Mouse (Mus musculus) MEL (cell line): ENCODE data around the gene Tesmin. TPM values are rescaled to one million over a fixed set of nuclear protein-coding genes. Genes with fewer than 3 reads are reported as not detected.

Experiments
- DNase-seq: peaks from one replicate; pipeline ENCODE4 v3.0.0; 2011; ENCODE audit warnings: low read depth, low spot score
- H3K27ac ChIP-seq: 2 replicates; pipeline ENCODE4 v1.5.1; 2012; ENCODE audit warnings: low read depth, mild to moderate bottlenecking, control low read depth, low read length, moderate library complexity; ENCODE audit not compliant: control insufficient read depth
- H3K27me3 ChIP-seq, 2 experiments: fragments of 150-350 bp in 1 of 2; sonication (generic) in 1 of 2; 2 replicates each; pipeline ENCODE4 v1.6.1; 2012; ENCODE audit warnings: low read length in 2 of 2, mild to moderate bottlenecking in 2 of 2, improper control_type of control experiment in 1 of 2, moderate library complexity in 1 of 2; ENCODE audit not compliant: insufficient read depth in 2 of 2, control insufficient read depth in 1 of 2
- H3K36me3 ChIP-seq, 2 experiments: 2 replicates each; pipeline ENCODE4 v1.6.1; 2012 to 2014; ENCODE audit warnings: low read length in 2 of 2, improper control_type of control experiment in 1 of 2, inconsistent platforms in 1 of 2, mild to moderate bottlenecking in 1 of 2; ENCODE audit not compliant: insufficient read depth in 2 of 2, control insufficient read depth in 1 of 2
- H3K4me1 ChIP-seq, 2 experiments: fragments of 150-350 bp in 1 of 2; sonication (generic) in 1 of 2; 2 replicates each; pipeline ENCODE4 v1.6.1; 2012; ENCODE audit warnings: low read length in 2 of 2, improper control_type of control experiment in 1 of 2, mild to moderate bottlenecking in 1 of 2; ENCODE audit not compliant: insufficient read depth in 2 of 2, control insufficient read depth in 1 of 2
- H3K4me3 ChIP-seq, 2 experiments: fragments of 150-350 bp in 1 of 2; sonication (generic) in 1 of 2; 2 replicates each; pipeline ENCODE4 v1.5.1; 2012; ENCODE audit warnings: low read depth in 2 of 2, low read length in 2 of 2, mild to moderate bottlenecking in 2 of 2, moderate library complexity in 2 of 2, control low read depth in 1 of 2, improper control_type of control experiment in 1 of 2; ENCODE audit not compliant: control insufficient read depth in 1 of 2, insufficient read depth in 1 of 2
- H3K79me2 ChIP-seq: 2 replicates; pipeline ENCODE4 v1.6.1; 2012; ENCODE audit warnings: mild to moderate bottlenecking, low read length, moderate library complexity; ENCODE audit not compliant: control insufficient read depth, poor library complexity, insufficient read depth
- H3K9ac ChIP-seq: 2 replicates; pipeline ENCODE4 v1.6.1; 2012; ENCODE audit warnings: low read depth, mild to moderate bottlenecking, control low read depth, low read length, moderate library complexity; ENCODE audit not compliant: control insufficient read depth, poor library complexity, severe bottlenecking
- H3K9me3 ChIP-seq: fragments of 150-350 bp; sonication (generic); replicated peaks from 2 replicates; pipeline ENCODE4 v1.6.1; 2012; ENCODE audit warnings: mild to moderate bottlenecking, low read length, improper control_type of control experiment, moderate library complexity; ENCODE audit not compliant: insufficient read depth
- GABPA ChIP-seq: IDR thresholded peaks from 2 replicates; pipeline ENCODE4 v1.6.1; 2012; ENCODE audit warnings: low read depth, mild to moderate bottlenecking, inconsistent platforms, low read length, improper control_type of control experiment, moderate library complexity
- GATA1 ChIP-seq: IDR thresholded peaks from 2 replicates; pipeline ENCODE4 v1.6.1; 2011; ENCODE audit warnings: low read depth, low read length, improper control_type of control experiment
- MAFK ChIP-seq: IDR thresholded peaks from 2 replicates; pipeline ENCODE4 v1.6.1; 2011; ENCODE audit warnings: low read depth, mild to moderate bottlenecking, low read length, improper control_type of control experiment, borderline replicate concordance
- MEF2A ChIP-seq: IDR thresholded peaks from 2 replicates; pipeline ENCODE4 v1.6.1; 2014; ENCODE audit warnings: low read depth, mild to moderate bottlenecking, inconsistent platforms, low read length, improper control_type of control experiment; ENCODE audit not compliant: poor library complexity, insufficient replicate concordance, severe bottlenecking; ENCODE audit errors: extremely low read depth
- MYB ChIP-seq: IDR thresholded peaks from 2 replicates; pipeline ENCODE4 v1.6.1; 2011; ENCODE audit warnings: mild to moderate bottlenecking, low read depth, low read length, improper control_type of control experiment
- MYC ChIP-seq: IDR thresholded peaks from 2 replicates; pipeline ENCODE4 v1.6.1; 2011; ENCODE audit warnings: low read depth, mild to moderate bottlenecking, low read length, improper control_type of control experiment, moderate library complexity
- NELFE ChIP-seq: IDR thresholded peaks from 2 replicates; pipeline ENCODE4 v1.6.1; 2011; ENCODE audit warnings: low read depth, low read length, improper control_type of control experiment
- NRF1 ChIP-seq: IDR thresholded peaks from 2 replicates; pipeline ENCODE4 v1.6.1; 2014; ENCODE audit warnings: low read depth, mild to moderate bottlenecking, inconsistent platforms, low read length, improper control_type of control experiment, moderate library complexity; ENCODE audit not compliant: poor library complexity, insufficient read depth, severe bottlenecking
- POLR2AphosphoS2 ChIP-seq: IDR thresholded peaks from 2 replicates; pipeline ENCODE4 v1.6.1; 2011; ENCODE audit warnings: low read length, improper control_type of control experiment
- POLR2AphosphoS5 ChIP-seq: IDR thresholded peaks from 2 replicates; pipeline ENCODE4 v1.6.1; 2012; ENCODE audit warnings: low read depth, borderline replicate concordance, mild to moderate bottlenecking, inconsistent platforms, low read length, moderate library complexity, mixed read lengths
- RCOR1 ChIP-seq: IDR thresholded peaks from 2 replicates; pipeline ENCODE4 v1.6.1; 2012; ENCODE audit warnings: low read depth, mild to moderate bottlenecking, inconsistent platforms, low read length, improper control_type of control experiment
- SIN3A ChIP-seq: IDR thresholded peaks from 2 replicates; pipeline ENCODE4 v1.6.1; 2012; ENCODE audit warnings: low read length, improper control_type of control experiment, inconsistent platforms
- USF1 ChIP-seq: IDR thresholded peaks from 2 replicates; pipeline ENCODE4 v1.6.1; 2014; ENCODE audit warnings: low read depth, mild to moderate bottlenecking, inconsistent platforms, low read length, improper control_type of control experiment, moderate library complexity
- USF2 ChIP-seq, 2 experiments: IDR thresholded peaks; 2 replicates each; pipeline ENCODE4 v1.6.1; 2011 to 2012; ENCODE audit warnings: improper control_type of control experiment in 2 of 2, low read length in 2 of 2, borderline replicate concordance in 1 of 2, inconsistent platforms in 1 of 2, low read depth in 1 of 2, mild to moderate bottlenecking in 1 of 2; ENCODE audit not compliant: insufficient read depth in 1 of 2
- ZKSCAN1 ChIP-seq: IDR thresholded peaks from 2 replicates; pipeline ENCODE4 v1.6.1; 2012; ENCODE audit warnings: low read depth, mild to moderate bottlenecking, inconsistent platforms, low read length, improper control_type of control experiment, moderate library complexity
- ZMIZ1 ChIP-seq: IDR thresholded peaks from 2 replicates; pipeline ENCODE4 v1.6.1; 2012; ENCODE audit warnings: low read depth, mild to moderate bottlenecking, inconsistent platforms, low read length, improper control_type of control experiment, moderate library complexity
- polyA plus RNA-seq, 2 experiments: library from polyadenylated mRNA; stranded (reverse) in 1 of 2; unstranded in 1 of 2; fragments of >175 nt in 1 of 2; fragments of >200 nt in 1 of 2; gene quantifications; 2 replicates each; pipeline versions ENCODE4 v1.2.1 to v1.2.4; 2012; ENCODE audit warnings: low replicate concordance in 2 of 2, low read depth in 1 of 2; ENCODE audit not compliant: insufficient read length in 2 of 2, insufficient read depth in 1 of 2, missing spikeins in 1 of 2
- total RNA-seq: library from RNA; depleted of rRNA; stranded (reverse); fragments of 300-350 nt; gene quantifications from 2 replicates; pipeline ENCODE4 v1.2.3, GENCODE M21; 2012

Tesmin gene
- total and polyA plus RNA-seq, 3 experiments: 2.1 to 2.2 TPM; not detected in 1

GRCm38 (mm10) chr19:3375945-3376495 lies 12.6 kb upstream of the Tesmin start:
- Histone ChIP-seq H3K36me3 (peaks cover 0 to 2% of the 10 kb centered on the region in 2 experiments; a peak in 2 of 4 replicates), H3K9ac (no peak overlapping the region), H3K27ac (no peak overlapping the region), H3K4me1 (peaks cover 3 to 9% of the 10 kb centered on the region in 2 experiments), H3K79me2 (no peaks in the 10 kb centered on the region), H3K9me3 (no peaks in the 10 kb centered on the region), H3K4me3 (no peak overlapping the region), H3K27me3 (no peaks in the 10 kb centered on the region)
- DNase-seq: no peak
- TF ChIP-seq USF2 (IDR thresholded peaks at IDR 0.05; ENCODE audit: borderline replicate concordance in 1 of 2, insufficient read depth in 1 of 2, low read depth in 1 of 2, low read length in 2 of 2) (no peak), MAFK (no peak), MYC (no peak), SIN3A (no peak), POLR2AphosphoS2 (no peak), GABPA (no peak), NRF1 (no peak)

DNA sequence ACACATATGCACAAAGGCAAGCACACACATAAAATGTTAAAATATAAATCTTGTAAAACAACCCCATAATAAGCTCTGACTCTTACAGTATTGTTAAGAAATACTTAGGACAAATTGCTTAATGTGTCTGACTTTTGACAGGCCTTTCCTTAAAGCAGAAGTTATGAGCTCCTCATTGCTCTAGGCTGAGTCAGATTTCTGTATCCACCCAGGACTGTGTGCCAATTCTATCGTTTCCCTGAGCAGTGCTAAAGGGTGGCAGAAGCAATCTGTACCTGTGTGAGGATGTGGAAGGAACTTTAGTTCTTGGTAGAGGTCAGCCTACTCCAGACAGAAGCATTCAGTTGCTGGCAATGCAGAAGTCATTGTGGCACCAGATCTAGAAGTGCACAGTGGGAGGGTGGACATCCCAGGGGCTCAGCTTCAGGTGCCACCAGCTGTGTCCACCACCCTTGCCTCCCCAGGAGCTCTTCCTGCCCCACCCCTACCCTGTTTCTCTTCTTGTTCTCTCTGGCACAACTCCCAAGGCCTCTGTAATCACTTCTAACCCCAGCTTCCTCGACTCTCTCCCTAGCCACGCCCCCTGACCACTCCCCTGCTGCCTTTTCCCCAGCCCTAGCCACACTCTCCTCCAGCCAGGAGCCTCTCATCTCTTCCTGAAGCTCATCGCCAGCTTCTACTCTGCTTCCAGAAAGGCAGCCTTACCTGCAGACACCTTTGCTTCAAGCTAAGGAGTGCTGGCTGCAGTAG lies 11.5 kb upstream of the Tesmin start:
- Histone ChIP-seq H3K79me2 (no peaks in the 10 kb centered on the region), H3K27ac (no peak overlapping the region), H3K9ac (no peak overlapping the region), H3K27me3 (no peaks in the 10 kb centered on the region), H3K4me3 (no peak overlapping the region), H3K4me1 (peaks cover 3 to 13% of the 10 kb centered on the region in 2 experiments), H3K36me3 (peaks cover 0 to 6% of the 10 kb centered on the region in 2 experiments; a peak in 2 of 4 replicates), H3K9me3 (no peaks in the 10 kb centered on the region)
- peak; percentile 72 for DNase-seq
- TF ChIP-seq USF1 (no peak), MYC (no peak)

GRCm38 (mm10) chr19:3378614-3379013 lies 10.0 kb upstream of the Tesmin start:
- Histone ChIP-seq H3K27ac (no peak overlapping the region), H3K4me3 (no peak overlapping the region), H3K36me3 (peaks cover 0 to 6% of the 10 kb centered on the region in 2 experiments; a peak in 2 of 4 replicates), H3K27me3 (no peaks in the 10 kb centered on the region), H3K9me3 (no peaks in the 10 kb centered on the region), H3K4me1 (peaks cover 3 to 13% of the 10 kb centered on the region in 2 experiments), H3K79me2 (no peaks in the 10 kb centered on the region), H3K9ac (no peak overlapping the region)
- TF ChIP-seq NELFE (no peak), ZMIZ1 (no peak), MYB (no peak), POLR2AphosphoS5 (no peak), MAFK (no peak), ZKSCAN1 (no peak), RCOR1 (no peak), MEF2A (no peak), GATA1 (no peak)
- DNase-seq: no peak
